ENCODE assay signal across 8 mouse cellular contexts in the genomic region with DNA sequence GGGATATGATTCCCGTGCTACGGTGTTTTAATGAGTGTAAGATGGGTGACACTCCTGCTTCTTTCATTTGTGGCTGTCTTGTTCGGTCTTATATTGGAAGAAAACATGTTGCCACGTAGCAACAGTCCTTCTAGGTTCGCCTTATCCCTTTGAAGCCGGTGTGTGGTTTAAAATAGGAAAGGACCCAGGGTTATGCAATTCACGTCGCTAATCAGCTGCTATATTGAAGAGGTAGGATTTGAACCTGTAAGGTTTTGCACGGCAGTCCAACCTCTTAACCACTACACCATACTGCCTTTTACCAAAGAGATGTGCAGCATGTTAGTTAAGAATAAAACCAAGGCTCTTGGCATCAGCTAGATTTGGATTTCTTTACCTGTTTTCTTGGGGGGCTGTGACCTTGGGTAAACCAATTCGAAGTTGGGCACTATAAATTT. TPM values are rescaled to one million over a fixed set of nuclear protein-coding genes. Genes with fewer than 3 reads are reported as not detected.
DNase-seq lines count a peak whose midpoint lies in the region; ATAC-seq and TF ChIP-seq lines count a peak whose summit lies in the region.

No protein-coding gene starts in this region.

- no peak for TF ChIP-seq CTCF in left cerebral cortex, adult 2 months (IDR thresholded peaks at IDR 0.05)
- TF ChIP-seq CTCF in spleen, adult 2 months (IDR thresholded peaks at IDR 0.05; ENCODE audit: extremely low read depth, insufficient read depth, insufficient read length, insufficient replicate concordance) = no peak

- intact Hi-C loops in heart, postnatal 25 days (cut with DNase I) = loop anchor here (5.0 to 10.0 kb wide), 2 partner anchors 164 to 281 kb away; a partner anchor contains a TSS
- intact Hi-C loops in left cerebral cortex, adult 2 months (cut with DNase I) = loop anchor here (10.0 kb wide), 1 partner anchor 244 kb away; a partner anchor contains a TSS

- H3K27ac ChIP-seq in forebrain, embryonic 12.5 days = peak overlapping the region; percentile 85
- peak overlapping the region; percentile 75 for H3K27ac ChIP-seq in hindbrain, embryonic 15.5 days (replicated peaks)
- H3K27ac ChIP-seq in left cerebral cortex, adult 2 months = peak overlapping the region; percentile 77
- H3K27ac ChIP-seq in spleen, adult 2 months (ENCODE audit: insufficient read depth, low read length) = peak overlapping the region; percentile 72

- 6% methylated on average over 10 of the region's 10 CpGs for WGBS in forebrain, embryonic 12.5 days
- WGBS in hindbrain, embryonic 15.5 days = 7% methylated on average over 10 of the region's 10 CpGs
- WGBS in spleen, adult 2 months = 3% methylated on average over 10 of the region's 10 CpGs

- H3K4me3 ChIP-seq in forebrain, embryonic 12.5 days (replicated peaks) = peak overlapping the region; percentile 98
- peak overlapping the region; percentile 73 for H3K4me3 ChIP-seq in hindbrain, embryonic 15.5 days
- peak overlapping the region; percentile 79 for H3K4me3 ChIP-seq in left cerebral cortex, adult 2 months
- H3K4me3 ChIP-seq in spleen, adult 2 months (ENCODE audit: extremely low read depth, insufficient read depth, insufficient read length) = peak overlapping the region; percentile 83

- peak overlapping the region; percentile 65 for H3K4me2 ChIP-seq in forebrain, embryonic 12.5 days
- peak overlapping the region; percentile 69 for H3K4me2 ChIP-seq in hindbrain, embryonic 15.5 days

- peaks cover 11% of the 10 kb centered on the region for H3K36me3 ChIP-seq in forebrain, embryonic 12.5 days (replicated peaks)
- H3K36me3 ChIP-seq in hindbrain, embryonic 15.5 days = no peaks in the 10 kb centered on the region
- no peaks in the 10 kb centered on the region for H3K36me3 ChIP-seq in spleen, adult 2 months (ENCODE audit: control insufficient read depth, insufficient read depth, low read length)

- H3K9me3 ChIP-seq in forebrain, embryonic 12.5 days = no peaks in the 10 kb centered on the region
- no peaks in the 10 kb centered on the region for H3K9me3 ChIP-seq in hindbrain, embryonic 15.5 days

- H3K9ac ChIP-seq in forebrain, embryonic 12.5 days = peak overlapping the region; percentile 93
- peak overlapping the region; percentile 81 for H3K9ac ChIP-seq in hindbrain, embryonic 15.5 days

- H3K27me3 ChIP-seq in forebrain, embryonic 12.5 days = no peaks in the 10 kb centered on the region
- no peaks in the 10 kb centered on the region for H3K27me3 ChIP-seq in hindbrain, embryonic 15.5 days
- H3K27me3 ChIP-seq in spleen, adult 2 months (ENCODE audit: control insufficient read depth, insufficient read depth, low read length) = no peaks in the 10 kb centered on the region

- TF ChIP-seq POLR2A in spleen, adult 2 months (IDR thresholded peaks at IDR 0.05; ENCODE audit: low read depth, low read length) = no peak

- DNase-seq in heart, adult 11 months = peak; percentile 96
- no peak for DNase-seq in heart, postnatal 25 days (ENCODE audit: low spot score)
- DNase-seq in left cerebral cortex, adult 2 months (ENCODE audit: extremely low spot score in 1 of 2, low spot score in 2 of 2) = peak; percentile 66 to 72
- peak; percentile 63 to 88 for DNase-seq in spleen, adult 2 months (ENCODE audit: low read depth in 1 of 2, low spot score in 2 of 2)

- ATAC-seq in cerebellum, adult (ENCODE audit: insufficient number of reproducible peaks, low FRiP score, low TSS enrichment) = peak; percentile 42; the same call in 1 of the 2 replicates
- ATAC-seq in forebrain, embryonic 12.5 days (ENCODE audit: low FRiP score) = peak; percentile 64
- peak; percentile 63 for ATAC-seq in hindbrain, embryonic 15.5 days (ENCODE audit: low FRiP score, low read depth)
- ATAC-seq in megakaryocyte progenitor cell, adult 5-6 weeks (replicated peaks; ENCODE audit: poor library complexity) = peak; percentile 75

- peaks cover 14% of the 10 kb centered on the region for H3K4me1 ChIP-seq in forebrain, embryonic 12.5 days
- peaks cover 26% of the 10 kb centered on the region for H3K4me1 ChIP-seq in hindbrain, embryonic 15.5 days (replicated peaks)
- no peaks in the 10 kb centered on the region for H3K4me1 ChIP-seq in spleen, adult 2 months (ENCODE audit: control insufficient read depth, insufficient read depth, insufficient read length)

RNA-seq across cellular contexts. Expression of a gene that starts 1.0 kb away (rescaled TPM):
- 1 to 10 TPM; 8.2 to 8.7 TPM for total RNA-seq in heart, postnatal 25 days (2021)
- 33.5 and 34.9 TPM in 2 replicates for polyA plus RNA-seq in forebrain, embryonic 12.5 days (2016; fragmentation: Nextera tagmentation; extraction: Ambion mirVana)
- polyA plus RNA-seq in hindbrain, embryonic 15.5 days (2015; fragmentation: Nextera tagmentation; extraction: Ambion mirVana) = 25.0 and 25.6 TPM in 2 replicates
- 10 to 100 TPM; 26.4 to 27.8 TPM for total RNA-seq in left cerebral cortex, adult 2 months (2021)
- 14.0 and 15.1 TPM in 2 replicates for total RNA-seq in megakaryocyte progenitor cell, adult 5-6 weeks (2015)
- 32.6 and 33.0 TPM in 2 replicates for total RNA-seq in megakaryocyte progenitor cell, adult 5-6 weeks (2017)
- polyA plus RNA-seq in spleen, adult 2 months (2012; rRNA removed) = 14.2 and 16.7 TPM in 2 replicates
